Mouse (Mus musculus) gastrocnemius, postnatal 36 days (tissue): ENCODE measurements around the gene Ly6g6f. TPM values are rescaled to one million over a fixed set of nuclear protein-coding genes. Genes with fewer than 3 reads are reported as not detected.

Experiments
- DNase-seq, 2 experiments: peaks; one replicate each; pipeline ENCODE4 v3.0.0; 2022
- intact Hi-C: fragments of 180-260 bp; cut with DNase I; formaldehyde crosslinking; loops from one replicate; pipeline ENCODE4 v1.15.1; 2025
- total RNA-seq, 2 experiments: library from RNA; stranded (reverse); gene quantifications; 2 replicates each; pipeline ENCODE4 v1.2.3; 2021

Gene Ly6g6f
- total RNA-seq, 2 experiments from 2014 or later = not detected

GRCm38 (mm10) chr17:35108097-35108496 lies 22.7 kb upstream of the Ly6g6f start, which contains the start of gene Ly6g5c:
Gene Ly6g5c, plus strand, starts transcription at chr17:35108279.
- no peak for DNase-seq
- intact Hi-C loops = no loop called here

GRCm38 (mm10) chr17:35106522-35106921 lies 21.1 kb upstream of the Ly6g6f start:
- no peak for DNase-seq
- intact Hi-C loops = loop anchor here (2.0 kb wide), 1 partner anchor 36 kb away; no protein-coding TSS in a partner anchor

GRCm38 (mm10) chr17:35105740-35106389 lies 20.5 kb upstream of the Ly6g6f start:
- intact Hi-C loops = loop anchor here (1.0 to 2.0 kb wide), 2 partner anchors 35 to 85 kb away; no protein-coding TSS in a partner anchor
- DNase-seq = no peak

- intact Hi-C loops = loop anchor here (1.0 kb wide), 1 partner anchor 83 kb away; no protein-coding TSS in a partner anchor
- no peak for DNase-seq
Observed at GRCm38 (mm10) chr17:35104754-35105153, 19.3 kb upstream of the Ly6g6f start.

- no peak for DNase-seq
- intact Hi-C loops = no loop called here
Observed at GRCm38 (mm10) chr17:35104079-35104478, 18.7 kb upstream of the Ly6g6f start.

- DNase-seq = no peak
- intact Hi-C loops = no loop called here
Observed at GRCm38 (mm10) chr17:35103221-35103690, 17.8 kb upstream of the Ly6g6f start.

GRCm38 (mm10) chr17:35102299-35102698 lies 16.9 kb upstream of the Ly6g6f start:
- no peak for DNase-seq

GRCm38 (mm10) chr17:35101161-35101560 lies 15.8 kb upstream of the Ly6g6f start:
- DNase-seq = no peak
- intact Hi-C loops = no loop called here

More at GRCm38 (mm10) chr17:35102299-35102698, 16.9 kb upstream of the Ly6g6f start:
- intact Hi-C loops = no loop called here

GRCm38 (mm10) chr17:35100196-35100765 lies 14.9 kb upstream of the Ly6g6f start:
- DNase-seq = no peak
- intact Hi-C loops = no loop called here

- intact Hi-C loops = no loop called here
- DNase-seq = no peak
Observed at GRCm38 (mm10) chr17:35097164-35097655, 11.8 kb upstream of the Ly6g6f start.

GRCm38 (mm10) chr17:35096597-35096996 lies 11.2 kb upstream of the Ly6g6f start:
- intact Hi-C loops = no loop called here

GRCm38 (mm10) chr17:35094475-35095365 lies 9.3 kb upstream of the Ly6g6f start:
- no peak for DNase-seq
- intact Hi-C loops = no loop called here

More at GRCm38 (mm10) chr17:35096597-35096996, 11.2 kb upstream of the Ly6g6f start:
- DNase-seq = no peak

GRCm38 (mm10) chr17:35092403-35093198 lies 7.2 kb upstream of the Ly6g6f start:
- DNase-seq = peak in 1 of 2 experiments; percentile 12
- intact Hi-C loops = no loop called here

GRCm38 (mm10) chr17:35090166-35090932 lies 4.9 kb upstream of the Ly6g6f start:
- intact Hi-C loops = no loop called here
- peak; percentile 22 to 37 for DNase-seq

GRCm38 (mm10) chr17:35088825-35089644 lies 3.6 kb upstream of the Ly6g6f start, which contains the start of gene Abhd16a:
Gene Abhd16a, plus strand, starts transcription at chr17:35089263.
- peak; percentile 91 to 94 for DNase-seq
- intact Hi-C loops = loop anchor here (5.0 kb wide), 1 partner anchor 67 kb away; no protein-coding TSS in a partner anchor

GRCm38 (mm10) chr17:35088151-35088550 lies 2.7 kb upstream of the Ly6g6f start:
- intact Hi-C loops = loop anchor here (5.0 kb wide), 1 partner anchor 66 kb away; no protein-coding TSS in a partner anchor
- no peak for DNase-seq

GRCm38 (mm10) chr17:35083929-35084497 lies 1.4 kb downstream of the Ly6g6f start:
- intact Hi-C loops = no loop called here

More at GRCm38 (mm10) chr17:35083929-35084497, 1.4 kb downstream of the Ly6g6f start:
- no peak for DNase-seq
